Mouse (Mus musculus): Measurements from ENCODE around the gene Grm4.

GRCm38 (mm10) chr17:27409006-27409405 is 112.2 kb downstream of the Grm4 start:
- no peak for TF ChIP-seq CTCF (IDR thresholded peaks at IDR 0.05; ENCODE audit: control insufficient read depth, insufficient read depth, low read length)
- no peak for TF ChIP-seq POLR2A (IDR thresholded peaks at IDR 0.05; ENCODE audit: borderline replicate concordance, control insufficient read depth, low read depth, low read length)
